Mouse (Mus musculus) adrenal gland, adult 18-20 months (tissue): Measurements from ENCODE around the gene Gga3. TPM values are rescaled to one million over a fixed set of nuclear protein-coding genes. Genes with fewer than 3 reads are reported as not detected.

ENCODE experiments used
- DNase-seq, 2 experiments: peaks; one replicate each; pipeline ENCODE4 v3.0.0; 2021 to 2022; ENCODE audit warnings: low spot score in 2 of 2
- total RNA-seq, 2 experiments: library from RNA; stranded (reverse); gene quantifications; 1 replicate in 1 of 2; 2 replicates in 1 of 2; pipeline ENCODE4 v1.2.3; 2021

Gene Gga3
- total RNA-seq, 2 experiments from 2014 or later, result 25.6 to 27.0 TPM

DNA sequence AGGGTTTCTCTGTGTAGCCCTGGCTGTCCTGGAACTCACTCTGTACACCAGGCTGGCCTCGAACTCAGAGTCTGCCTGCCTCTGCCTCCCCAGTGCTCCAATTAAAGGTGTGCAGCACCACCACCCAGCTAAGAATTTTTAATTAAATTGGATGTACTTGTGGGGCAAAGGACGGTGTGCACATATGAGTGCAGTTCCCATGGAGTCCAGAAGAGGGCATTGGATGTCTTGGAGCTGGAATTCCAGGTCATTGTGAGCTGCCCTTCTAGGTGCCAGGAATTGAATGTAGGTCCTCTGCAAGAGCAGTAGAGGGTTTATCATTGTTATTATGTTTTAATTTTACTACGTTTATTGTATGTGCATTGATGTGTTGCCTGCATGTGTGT, 27.6 kb upstream of the Gga3 start:
- DNase-seq, result no peak

DNA sequence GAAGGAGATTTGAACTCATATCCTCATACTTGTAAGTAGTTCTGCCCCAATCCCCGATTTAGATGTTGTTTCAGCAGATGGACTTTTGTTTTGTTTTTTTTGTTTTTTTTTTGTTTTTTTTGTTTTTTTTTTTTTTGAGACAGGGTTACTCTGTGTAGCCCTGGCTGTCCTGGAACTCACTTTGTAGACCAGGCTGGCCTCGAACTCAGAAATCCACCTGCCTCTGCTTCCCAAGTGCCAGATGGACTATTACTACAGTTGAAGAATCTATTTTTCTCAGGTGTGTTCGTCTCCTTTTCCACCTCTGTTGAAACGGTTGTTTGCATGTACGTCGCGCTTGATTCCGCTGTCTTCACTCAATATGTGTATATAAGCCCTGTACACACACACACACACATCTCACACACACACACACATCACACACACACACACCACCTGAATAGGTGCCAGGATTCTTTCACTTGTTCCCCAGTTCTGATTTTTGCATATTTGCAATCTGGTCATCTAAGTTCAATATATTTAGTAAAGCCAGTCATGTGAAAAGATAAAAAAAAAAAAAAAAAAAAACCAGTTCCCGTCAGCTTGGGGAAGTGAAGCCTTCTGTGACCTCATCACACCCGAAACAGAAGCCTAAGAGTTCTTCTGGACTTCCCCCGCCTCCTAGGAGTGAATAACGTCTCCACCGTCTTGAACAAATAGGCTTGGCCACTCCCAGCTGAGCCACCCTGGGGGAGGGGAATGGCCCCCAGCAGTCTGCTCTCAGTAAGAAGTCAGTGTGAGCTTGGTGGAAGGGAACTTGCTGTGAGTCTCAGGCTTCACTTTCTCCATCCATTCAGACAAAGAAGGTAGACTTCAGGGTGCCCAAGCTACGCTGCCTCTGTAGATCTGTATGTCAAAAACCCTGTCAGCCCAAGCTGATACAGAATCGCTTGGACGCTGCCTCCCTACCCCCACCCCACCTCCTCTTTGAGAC, 27.0 kb upstream of the Gga3 start:
- no peak for DNase-seq

DNA sequence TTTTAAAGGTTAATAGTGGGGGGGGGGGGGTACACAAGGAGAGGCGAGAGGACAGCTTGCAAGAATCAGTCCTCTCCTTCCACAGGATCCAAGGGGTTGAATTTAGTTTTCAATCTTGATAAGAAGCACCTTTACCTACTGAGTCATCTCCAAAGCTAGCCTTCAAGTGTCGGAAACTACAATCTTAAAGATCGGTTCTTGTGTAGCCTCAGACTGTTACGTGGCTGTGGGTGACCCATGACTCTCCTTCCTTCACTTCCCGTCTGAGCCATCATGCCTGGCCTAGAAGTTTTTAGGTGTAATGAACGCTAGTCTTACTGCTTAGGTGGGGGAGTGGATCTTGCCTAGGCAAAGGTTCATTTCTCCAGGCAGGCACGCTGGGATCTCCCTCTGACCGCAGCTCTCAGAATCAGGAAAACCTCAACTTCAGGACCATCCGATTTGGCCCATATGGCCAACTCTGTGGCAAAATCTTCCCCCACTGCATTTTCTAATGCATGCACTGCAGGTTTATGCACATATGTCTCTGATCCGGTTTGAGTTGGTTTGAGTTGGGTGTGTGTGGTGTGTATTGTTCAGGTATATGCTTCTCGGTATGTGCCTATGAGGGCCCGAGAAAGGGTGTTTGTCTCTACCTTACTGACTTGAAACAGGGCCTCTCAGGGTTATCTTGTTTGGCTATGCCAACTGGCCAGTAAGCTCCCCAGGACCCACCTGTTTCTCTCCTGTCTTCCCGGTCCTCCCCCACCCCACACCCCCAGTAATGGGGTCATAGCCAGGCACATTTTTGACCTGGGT, 26.1 kb upstream of the Gga3 start:
- DNase-seq, result no peak

DNA sequence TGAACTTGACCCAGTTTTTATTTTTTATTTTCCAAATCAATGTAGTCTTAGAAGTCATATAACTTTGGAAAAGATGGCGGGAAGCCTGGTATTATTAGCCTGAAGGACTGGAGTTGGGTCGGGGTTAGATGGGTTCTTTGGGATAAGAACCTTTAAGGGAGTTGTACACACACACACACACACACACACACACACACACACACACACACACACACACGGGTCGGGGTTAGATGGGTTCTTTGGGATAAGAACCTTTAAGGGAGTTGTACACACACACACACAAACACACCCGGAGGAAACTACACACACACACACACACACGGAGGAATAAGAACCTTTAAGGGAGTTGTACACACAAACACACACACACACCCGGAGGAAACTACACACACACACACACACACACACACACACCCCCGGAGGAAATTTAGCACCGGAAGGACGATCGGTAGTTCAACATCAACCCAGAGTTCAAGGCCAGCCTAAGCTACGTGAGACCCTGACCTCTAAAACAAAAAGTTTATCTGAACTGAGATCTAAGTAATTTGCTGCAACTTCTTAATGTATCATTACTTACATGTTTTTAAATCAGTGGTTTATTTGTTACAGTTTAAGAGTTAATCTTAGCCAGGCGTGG, 24.7 kb upstream of the Gga3 start:
- DNase-seq, result no peak

DNA sequence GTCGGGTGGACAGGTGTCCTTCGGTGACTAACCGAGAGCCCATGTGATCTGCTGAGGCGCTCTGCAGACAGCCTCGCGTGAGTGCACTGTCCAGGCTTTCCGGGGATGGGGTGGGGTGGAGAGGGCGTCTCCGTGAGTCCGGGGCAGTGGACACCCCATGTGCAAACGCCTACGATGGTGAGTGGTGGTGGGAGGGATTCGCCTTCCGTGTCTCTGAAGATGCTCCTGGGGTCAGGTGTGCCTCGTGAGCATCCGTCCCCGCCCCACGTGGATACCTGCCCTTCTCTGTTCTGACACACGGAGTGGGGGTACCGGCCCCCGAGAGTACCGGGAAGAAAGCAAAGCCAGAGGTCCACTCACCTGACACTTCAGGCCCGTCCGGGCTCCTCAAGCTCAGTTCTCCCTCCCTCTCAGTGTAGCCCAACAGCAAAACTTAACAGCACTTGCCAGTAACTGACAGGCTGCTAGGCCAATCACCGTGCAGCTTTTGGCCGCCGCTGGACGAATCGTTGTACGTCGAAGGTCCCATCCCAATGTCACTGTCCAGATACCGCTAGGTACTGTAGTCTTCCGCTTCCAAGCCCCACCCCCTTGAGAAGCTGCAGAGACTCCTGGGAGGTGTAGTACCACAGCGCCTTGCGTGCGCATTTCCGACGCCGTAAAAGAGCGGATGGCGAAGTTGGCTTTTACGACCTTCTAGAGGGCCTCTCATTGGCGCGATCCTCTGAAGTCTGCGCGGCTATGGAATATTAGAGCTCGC, 24.0 kb upstream of the Gga3 start, which contains the start of gene Slc25a19:
Slc25a19 (minus strand) TSS at position 591 of the 760 bp plus-strand sequence.
- DNase-seq, result peak; percentile 95

DNA sequence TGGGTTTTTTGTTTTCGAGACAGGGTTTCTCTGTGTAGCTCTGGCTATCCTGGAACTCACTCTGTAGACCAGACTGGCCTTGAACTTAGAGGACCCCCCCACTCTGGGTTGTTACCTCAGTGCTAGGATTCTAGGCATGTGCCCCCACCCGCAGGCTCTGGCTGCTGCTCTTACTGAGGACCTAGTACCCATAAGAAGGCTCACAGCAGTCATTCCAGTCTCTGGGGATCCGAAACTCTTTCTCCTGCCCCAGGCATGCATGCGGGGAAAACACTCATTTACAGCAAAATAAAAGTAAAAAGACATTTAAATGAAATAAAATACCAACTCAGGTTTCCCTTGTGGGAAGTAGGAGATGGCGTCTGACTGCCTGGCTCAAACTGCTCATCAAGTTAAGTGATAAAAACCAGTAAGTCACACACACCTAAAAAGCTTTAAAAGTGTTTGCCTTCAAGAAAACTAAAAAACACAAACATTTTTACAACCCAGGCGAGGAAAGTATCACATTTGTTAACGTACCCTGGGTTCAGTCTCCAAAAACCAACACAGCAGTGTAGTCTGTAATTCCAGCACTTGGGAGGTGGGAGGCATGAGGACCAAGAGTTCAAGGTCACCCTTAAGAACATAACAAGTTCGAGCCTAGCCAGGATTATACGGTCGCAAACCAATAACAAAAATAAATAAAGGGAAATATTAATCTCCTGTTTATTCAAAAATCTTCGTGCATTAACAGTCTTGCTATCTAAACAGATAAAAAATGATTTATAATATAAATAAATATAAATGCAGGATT, 23.2 kb upstream of the Gga3 start:
- DNase-seq, result no peak

DNA sequence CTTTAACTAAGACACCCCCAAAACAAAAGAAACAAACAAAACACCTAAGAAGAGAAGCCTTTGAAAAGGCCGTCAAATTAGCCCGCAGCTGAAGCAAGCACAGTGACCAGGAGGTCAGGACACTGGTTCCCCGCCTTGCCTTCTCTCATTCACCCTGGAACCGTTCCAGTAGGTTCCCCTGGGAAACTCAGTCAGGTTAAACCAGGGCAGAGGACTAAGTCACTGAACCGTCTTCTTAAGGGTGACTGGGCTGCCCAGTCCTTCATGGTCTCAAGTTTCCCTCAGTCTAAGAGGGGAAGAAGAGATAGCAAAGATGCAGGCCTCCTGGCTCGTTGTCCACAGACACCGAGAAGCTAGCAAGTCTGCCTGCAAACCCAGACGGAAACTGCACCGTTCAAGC, 22.0 kb upstream of the Gga3 start:
- no peak for DNase-seq

DNA sequence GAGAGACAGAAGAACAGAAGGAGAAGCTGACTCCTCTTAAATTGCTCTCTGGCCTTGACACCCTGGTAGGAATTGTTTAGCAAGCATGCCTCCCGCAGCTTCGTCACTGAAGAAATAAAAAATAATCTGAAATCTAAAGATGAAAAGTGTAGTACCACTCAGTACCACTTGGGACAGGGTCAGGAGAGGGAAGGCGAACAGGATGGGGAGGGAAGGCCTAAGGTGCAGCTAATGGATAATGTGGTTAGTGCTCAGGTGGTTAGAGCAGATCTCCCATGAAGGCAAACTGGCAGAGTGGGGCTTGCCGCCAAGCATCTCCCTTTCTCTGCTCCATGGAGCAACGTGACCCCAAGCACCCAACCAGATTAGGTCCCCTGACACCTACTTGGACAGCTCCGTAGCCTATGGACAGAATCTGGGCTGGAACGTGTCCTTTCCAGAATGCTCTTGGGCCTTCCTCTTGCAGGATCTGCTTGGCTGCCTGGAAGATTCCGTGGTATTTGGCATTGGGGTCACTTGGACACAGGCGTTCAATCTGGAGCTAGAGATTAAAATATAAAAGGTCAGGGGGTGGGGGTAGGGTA, 19.7 kb upstream of the Gga3 start:
- no peak for DNase-seq

DNA sequence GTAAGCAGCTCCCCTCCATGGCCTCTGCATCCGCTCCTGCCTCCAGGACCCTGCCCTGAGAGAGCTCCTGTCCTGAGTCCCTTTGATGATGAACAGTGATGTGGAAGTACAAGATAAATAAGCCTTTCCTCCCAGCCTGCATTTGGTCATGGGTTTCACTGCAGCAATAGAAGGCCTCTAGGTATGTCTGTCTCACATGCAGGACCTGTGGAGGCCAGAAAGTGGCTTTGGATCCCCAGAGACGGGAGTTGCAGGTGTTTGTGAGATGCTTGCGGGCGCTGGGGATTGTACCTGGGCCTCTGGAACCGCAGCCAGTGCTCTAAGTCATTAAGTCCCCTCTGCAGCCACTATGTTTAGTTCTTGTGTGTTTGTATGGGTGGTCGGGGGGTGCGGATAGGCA, 16.1 kb upstream of the Gga3 start:
- DNase-seq, result no peak

DNA sequence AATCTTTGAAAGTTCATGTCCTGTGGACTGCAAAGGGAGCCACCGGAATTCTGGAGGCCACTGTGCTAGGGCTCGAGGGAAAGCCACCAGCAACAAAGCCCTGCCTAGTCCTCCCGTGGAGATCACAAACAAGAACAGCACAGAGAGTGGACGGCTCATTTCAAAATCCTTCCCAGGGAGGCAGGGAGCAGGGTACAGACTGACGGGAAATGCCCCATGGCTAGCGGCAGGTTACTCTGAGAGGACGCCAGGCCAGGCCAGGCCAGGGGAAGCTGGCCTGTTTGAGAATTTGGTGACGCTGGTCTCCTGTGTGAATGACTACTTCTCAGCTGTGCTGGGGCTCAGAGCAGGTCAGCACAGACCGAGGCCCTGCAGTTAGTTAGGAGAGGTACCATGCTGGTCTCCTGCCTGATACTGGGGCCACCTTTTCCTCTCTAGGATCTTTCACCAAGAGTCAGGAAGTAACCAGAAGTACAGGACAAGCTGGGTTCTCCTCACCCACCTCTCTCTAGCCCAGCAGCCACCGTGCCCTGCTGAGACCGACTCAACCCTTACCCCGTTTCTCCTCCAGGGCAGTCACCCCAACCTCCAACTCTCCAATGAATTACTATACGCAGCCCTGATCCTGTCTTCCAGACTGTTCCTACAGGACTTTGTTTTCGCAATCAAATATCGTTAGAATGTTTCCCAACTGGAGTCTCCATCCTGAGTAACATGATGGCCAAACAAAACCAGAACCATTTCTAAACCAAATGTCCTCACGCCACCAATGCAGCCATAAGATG, 15.1 kb upstream of the Gga3 start:
- no peak for DNase-seq

DNA sequence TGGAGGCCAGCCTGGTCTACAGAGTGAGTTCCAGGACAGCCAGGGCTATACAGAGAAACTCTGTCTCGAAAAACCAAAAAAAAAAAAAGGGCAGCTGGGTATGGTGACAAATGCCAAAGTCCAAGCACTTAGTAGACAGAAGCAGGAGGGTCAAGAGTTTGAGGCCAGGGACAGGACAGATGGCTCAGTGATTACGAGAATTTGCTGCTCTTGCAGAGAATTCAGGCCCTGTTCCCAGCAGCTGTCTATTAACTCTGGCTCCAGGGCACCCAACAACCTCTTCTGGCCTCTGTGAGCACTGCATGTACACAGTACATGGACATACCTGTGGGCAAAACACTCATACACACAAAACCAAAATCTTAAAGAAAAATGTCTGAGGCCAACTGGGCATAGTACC, 14.2 kb upstream of the Gga3 start:
- no peak for DNase-seq

DNA sequence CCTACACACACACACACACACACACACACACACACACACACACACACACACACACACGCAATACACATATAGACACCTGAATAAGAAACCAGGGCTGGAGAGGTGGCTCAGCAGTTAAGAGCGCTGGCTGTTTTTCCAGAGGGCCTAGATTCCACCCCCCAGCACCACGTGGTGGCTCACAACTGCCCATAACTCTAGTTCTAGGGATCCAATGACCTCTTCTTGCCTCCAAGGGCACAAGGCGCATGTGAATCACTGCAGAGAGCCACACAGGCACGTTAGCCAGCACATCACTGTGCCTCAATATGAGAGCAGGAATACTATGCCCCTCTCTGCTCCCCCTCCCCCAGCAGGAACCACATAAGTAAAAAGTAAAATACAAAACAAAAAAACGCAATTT, 13.0 kb upstream of the Gga3 start:
- no peak for DNase-seq

DNA sequence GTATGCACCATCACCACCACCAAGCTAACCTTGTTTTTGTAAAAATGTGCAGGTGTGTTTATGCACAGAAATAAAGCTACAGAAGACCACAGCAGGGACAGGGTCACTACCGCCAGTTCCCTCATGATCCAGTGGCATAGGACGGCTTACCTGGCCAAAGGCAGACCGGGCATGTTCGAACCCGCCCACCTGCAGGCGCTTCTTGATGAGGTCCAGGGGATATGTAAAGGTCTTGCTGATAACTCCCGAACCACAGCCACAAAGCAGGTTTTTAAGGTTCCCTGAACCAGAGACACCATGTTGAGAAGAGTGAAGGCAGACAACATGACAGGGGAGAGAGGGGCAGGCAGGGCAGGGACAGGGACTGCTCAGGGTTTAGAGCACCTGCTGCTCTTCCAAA, 12.5 kb upstream of the Gga3 start:
- DNase-seq, result no peak

DNA sequence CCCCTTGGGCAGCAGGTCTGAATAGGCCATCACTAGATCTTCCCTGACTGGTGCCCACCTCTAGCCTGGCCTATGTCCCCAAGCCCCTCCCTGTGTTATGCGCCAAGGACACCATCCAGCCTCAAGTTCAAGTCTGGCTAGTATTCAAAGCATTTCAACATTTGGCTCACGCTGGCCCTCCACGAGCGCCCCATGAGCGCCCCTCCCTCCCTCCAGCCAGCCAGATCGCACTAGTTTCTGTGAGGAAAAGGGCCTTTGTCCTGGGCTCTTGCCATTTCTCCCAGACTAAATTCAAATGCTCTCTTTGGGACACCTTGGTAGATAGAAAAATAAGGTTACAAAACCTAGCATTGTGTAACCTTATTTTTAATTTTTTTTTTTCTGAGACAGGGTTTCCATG, 12.0 kb upstream of the Gga3 start:
- no peak for DNase-seq

DNA sequence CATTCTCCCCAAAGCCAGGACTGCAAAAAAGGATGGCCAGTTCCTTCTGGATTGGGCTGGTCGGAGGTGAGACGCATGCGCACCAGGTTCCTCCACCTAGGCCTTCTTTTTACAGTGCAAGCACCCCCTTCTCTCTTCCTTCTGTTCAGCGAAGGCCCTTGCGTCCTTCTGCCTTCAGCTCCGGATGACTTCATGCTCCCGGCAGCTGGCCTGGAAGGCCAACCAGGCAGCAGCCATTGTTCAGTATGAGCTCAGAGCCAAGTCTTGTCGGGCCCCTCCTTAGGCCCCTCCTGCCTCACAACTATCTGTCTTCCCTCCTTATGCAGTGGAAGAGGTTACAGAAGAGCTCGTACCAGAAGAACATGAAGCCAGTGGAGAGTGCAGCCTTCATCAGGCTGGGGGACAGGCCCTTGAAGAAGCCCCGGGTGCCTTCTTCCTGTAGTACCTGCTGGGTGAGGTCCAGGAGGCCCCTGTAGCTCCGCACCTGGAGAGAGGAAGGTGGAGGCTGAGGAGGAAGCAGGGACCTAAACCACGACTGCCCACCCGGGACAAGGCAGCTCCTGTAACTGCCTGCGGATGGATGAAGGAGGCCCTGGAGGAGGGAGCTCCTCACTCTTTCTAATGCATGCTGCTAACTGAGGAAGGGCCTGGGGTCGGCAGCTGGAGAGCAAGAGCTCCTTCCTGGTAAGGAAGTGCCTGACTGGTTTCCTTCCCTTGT, 11.4 kb upstream of the Gga3 start:
- no peak for DNase-seq

DNA sequence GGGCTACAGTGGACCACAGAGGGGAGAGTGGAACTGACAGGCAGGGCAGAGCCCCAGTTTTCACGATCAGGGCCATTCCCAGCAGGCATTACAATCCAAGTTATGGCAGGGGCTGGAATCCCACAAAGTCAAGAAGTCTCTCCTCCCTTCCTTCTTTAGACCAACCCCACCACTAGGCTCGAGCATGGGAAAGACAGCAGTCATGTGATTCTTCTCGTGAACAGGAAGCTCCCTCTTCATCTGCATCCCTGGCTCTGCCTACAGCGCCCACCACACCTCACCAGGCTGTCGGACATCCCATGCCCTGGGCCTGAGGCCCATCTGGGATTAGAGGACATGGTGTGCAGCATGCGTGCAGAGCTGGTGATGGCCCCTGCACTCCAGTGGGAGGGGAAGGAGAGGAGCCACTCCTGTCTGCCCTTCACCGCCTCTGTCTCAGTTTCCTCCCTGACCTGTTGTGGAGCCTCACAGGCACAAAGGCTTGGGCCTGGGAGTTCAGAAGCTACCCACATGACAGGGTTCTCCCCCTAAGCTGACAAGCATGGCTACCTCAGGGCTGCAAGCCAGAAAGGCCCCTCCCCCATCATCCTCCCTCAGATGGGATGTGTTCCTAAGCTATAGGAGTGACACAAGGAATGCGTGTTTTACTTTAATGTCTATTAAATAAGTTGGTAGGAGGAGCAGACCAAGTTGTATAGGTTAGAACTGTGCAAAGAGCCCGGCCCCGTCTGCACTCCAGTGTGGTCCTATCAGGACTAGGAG, 10.7 kb upstream of the Gga3 start:
- no peak for DNase-seq

DNA sequence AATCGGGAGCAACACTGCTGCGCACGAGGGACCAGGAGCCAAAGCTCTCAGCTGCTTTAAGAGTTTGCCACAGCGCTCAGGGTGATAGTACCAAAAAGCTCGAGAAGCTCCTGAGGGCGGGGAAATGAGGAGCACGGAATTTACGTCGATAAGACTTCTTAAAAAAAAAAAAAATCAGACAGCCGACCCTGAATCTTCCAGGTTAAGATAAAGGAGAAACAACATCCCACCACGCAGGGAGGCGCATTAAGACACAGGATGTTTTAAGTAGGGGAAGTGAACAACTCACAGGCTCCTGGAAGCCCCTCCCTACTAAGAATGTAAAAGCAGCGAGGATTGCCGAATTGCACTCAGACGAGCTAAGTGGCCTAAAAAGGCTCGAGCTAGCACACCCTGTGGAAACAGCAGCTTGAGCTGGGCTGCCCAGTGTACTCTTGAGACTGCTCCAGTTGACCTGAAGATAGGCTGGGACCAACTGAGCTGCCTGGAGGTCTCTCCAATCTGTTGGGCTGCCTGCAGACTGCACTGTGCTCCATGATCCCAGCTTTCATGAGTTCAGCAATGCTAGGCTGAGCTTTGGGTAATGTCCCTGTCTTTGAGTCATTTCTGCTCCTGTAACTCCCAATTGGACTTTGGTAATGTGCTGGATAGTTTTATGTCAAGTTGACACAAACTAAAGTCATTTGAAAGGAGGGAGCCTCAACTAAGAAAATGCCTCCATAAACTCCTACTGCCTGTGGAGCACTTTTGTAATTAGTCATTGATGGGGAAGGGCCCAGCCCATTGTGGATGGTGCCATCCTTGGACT, 9.5 kb upstream of the Gga3 start:
- DNase-seq, result no peak
